Mouse (Mus musculus): ENCODE measurements around the gene Teddm3.
"Not testable (repeated sequence)": the region's sequence is repeated elsewhere in the genome, so short reads cannot be mapped to it uniquely, and the experiment has no call there.

Gene Teddm3

DNA sequence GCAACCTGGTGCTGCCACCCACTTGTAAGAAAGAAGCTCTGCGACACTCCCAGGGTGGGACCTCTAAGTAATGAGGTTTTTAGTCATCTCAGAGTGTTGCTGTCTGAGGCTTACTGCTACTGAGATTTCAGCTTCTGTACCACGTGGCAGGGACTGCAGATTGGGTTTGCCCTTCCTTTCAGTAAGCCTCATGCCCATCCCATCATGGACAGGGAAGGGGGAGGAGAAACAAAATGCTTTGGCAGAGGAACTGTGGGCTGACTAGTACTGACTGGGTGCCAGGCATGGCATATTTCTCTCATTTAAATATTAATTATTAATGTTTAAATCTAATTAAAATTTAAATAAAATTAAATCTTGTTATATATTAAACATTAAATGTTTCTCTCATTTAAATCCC lies at the start of gene Teddm3:
Gene Teddm3 (minus strand): TSS at position 101 of the 400 bp plus-strand sequence.
- DNase-seq (ENCODE audit: low read depth, low spot score): not testable (repeated sequence)

GRCm38 (mm10) chr16:21202731-21203130 lies 48.9 kb upstream of the Teddm3 start:
- DNase-seq (ENCODE audit: low read depth, low spot score): no peak

- no peak for DNase-seq (ENCODE audit: low read depth, low spot score)
Observed at GRCm38 (mm10) chr16:21199426-21199825, 45.6 kb upstream of the Teddm3 start.

DNA sequence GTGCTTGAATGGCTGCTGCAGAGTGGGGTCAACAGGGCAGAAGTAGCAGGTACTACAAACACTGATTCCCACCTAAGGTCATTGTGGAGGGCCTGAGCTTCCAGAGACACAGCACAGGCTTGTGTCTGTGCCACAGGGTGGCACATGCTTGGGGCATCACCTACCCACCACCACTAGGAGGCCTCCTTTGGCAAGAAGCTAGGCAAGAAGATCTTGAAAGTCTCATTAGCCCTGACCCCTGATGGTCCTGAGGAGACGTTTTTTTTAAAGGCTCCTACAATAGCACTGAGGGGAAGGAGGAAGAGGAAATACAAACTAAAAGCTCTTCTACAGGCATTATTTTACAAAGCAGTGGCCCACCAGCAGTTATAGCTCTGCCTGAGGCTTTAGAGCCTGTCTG lies 44.7 kb upstream of the Teddm3 start:
- DNase-seq (ENCODE audit: low read depth, low spot score): no peak

DNA sequence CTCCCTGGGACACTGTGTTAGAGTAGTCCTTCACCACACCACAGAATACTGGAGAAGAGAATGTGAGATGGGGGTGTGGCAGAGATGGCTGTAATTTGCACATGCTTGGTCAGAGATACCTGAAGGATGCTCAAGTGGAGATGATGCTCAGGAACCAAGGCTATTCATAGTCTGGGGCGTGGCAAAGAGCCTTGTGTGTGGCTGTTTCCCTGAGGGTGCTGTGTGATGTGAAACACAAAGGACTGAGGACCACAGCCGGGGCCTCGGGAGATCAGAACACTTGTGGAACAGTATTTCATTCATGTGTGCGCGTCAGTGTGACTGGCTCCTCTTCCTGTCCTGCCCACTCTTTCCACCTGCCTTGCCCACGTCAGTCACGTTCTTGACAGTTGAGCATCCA lies 44.2 kb upstream of the Teddm3 start:
- DNase-seq (ENCODE audit: low read depth, low spot score): no peak

- DNase-seq (ENCODE audit: low read depth, low spot score): no peak
Observed at GRCm38 (mm10) chr16:21197542-21197941, 43.7 kb upstream of the Teddm3 start.

GRCm38 (mm10) chr16:21196576-21196975 lies 42.8 kb upstream of the Teddm3 start:
- no peak for DNase-seq (ENCODE audit: low read depth, low spot score)

DNA sequence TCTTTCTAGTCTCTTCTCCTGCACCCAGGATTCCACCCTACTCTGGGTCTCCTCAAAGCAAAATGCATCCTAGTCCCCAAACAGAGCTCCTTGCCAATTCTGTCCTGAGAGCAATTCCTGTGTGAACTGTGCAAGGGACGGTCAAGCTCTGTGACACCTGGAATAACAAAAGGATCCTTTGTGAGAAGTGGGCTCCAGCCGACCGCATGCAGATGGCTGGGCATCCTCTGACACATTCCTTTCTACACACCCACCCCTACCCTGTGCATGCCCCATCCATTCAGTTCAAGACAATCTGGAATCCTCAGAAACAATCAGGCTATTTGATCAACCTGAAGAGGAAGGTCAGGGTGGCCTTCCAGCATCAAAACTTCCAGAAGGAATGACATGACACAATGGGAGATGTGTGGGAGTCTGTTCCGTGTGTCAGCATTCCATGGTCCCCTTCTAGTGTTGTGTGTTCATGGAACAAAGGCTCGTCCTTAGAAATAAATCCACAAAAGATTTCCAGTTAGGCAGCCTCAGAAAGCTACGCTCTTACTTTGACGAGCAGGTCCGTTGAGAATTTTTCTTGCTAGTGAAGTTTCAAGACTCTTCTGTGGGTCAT lies 41.6 kb upstream of the Teddm3 start:
- DNase-seq (ENCODE audit: low read depth, low spot score): no peak

GRCm38 (mm10) chr16:21194182-21194581 lies 40.4 kb upstream of the Teddm3 start:
- DNase-seq (ENCODE audit: low read depth, low spot score): no peak

- no peak for DNase-seq (ENCODE audit: low read depth, low spot score)
Observed at GRCm38 (mm10) chr16:21192509-21193354, 38.9 kb upstream of the Teddm3 start.

- no peak for DNase-seq (ENCODE audit: low read depth, low spot score)
Observed at GRCm38 (mm10) chr16:21191569-21191968, 37.8 kb upstream of the Teddm3 start.

GRCm38 (mm10) chr16:21188345-21188744 lies 34.5 kb upstream of the Teddm3 start:
- DNase-seq (ENCODE audit: low read depth, low spot score): no peak

DNA sequence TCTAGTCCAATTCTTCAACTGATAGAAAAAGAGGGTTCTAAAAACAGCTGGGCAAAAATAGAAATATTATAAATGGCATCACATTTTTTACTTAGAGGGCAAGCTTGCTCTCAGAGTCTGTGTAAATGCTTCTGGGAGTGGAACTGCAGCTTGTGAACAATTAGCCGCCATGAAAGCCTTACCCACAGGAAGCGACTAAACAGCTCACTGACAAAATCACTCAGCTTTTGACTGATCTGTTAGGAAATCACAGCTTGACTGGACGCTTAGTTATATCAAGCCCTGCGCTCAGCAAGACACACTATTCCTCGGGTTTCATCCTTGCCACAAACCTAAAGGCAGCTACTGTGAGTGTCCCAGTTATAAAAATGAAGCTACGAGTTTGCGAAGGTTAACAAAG lies 33.8 kb upstream of the Teddm3 start:
- DNase-seq (ENCODE audit: low read depth, low spot score): no peak

DNA sequence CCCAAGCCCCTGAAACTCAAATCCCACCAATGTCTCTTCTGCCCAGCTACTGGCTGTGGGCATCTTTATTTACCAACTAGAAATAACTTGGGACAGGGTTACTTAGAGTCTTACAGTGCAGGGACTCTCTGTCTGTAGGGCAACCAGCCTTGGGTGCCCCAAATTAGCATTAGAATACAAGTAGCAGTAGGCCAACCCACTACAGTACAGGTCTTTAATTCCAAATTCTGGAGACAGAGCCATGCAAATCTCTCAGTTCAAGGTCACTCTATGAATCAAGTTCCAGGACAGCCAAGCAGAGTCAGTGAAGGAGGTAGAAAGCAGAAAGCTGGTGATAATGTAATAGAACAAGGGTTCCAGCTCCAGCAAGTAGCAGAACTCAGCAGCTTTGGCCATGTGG lies 30.9 kb upstream of the Teddm3 start:
- no peak for DNase-seq (ENCODE audit: low read depth, low spot score)

GRCm38 (mm10) chr16:21182108-21182507 lies 28.3 kb upstream of the Teddm3 start:
- DNase-seq (ENCODE audit: low read depth, low spot score): no peak

DNA sequence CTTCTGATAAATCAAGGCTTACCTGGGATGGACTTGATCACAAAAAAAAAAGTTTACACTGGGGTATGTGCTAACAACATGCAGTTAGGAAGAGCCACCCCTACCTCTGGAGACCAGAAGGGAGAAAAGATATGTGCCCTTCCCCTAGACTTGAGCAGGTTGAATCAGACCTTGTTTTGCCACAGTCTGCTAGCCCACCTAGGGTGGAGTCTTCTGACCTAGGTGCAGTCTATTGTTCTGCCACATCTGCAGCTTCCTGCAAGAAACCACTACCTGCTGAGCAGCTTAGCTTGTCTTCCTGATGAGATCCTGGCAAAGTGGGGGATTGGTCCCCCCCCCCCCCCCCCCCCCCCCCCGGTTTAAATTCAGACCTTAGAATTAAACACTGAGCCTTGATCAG lies 21.4 kb upstream of the Teddm3 start:
- no peak for DNase-seq (ENCODE audit: low read depth, low spot score)

DNA sequence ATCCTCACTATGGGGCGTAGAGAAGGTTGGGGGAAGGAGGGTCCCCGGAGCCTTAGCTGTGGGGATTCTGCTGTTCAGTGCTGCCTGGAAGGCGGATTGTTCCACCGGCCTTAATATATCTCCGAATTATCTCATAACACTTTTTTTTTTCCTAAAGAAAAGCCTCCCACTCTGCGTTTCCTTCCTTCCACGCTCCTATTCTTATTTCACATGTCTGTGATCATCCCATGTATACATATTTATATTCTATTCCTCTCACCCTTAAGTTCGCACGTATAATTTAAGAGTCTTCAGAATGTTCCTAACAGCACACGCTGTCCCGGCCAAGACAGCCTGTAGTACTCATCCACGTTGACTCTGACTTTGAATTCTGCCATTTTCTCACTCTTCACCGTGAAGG lies 14.9 kb upstream of the Teddm3 start:
- DNase-seq (ENCODE audit: low read depth, low spot score): no peak

- not testable (repeated sequence) for DNase-seq (ENCODE audit: low read depth, low spot score)
Observed at GRCm38 (mm10) chr16:21165343-21166220, 11.8 kb upstream of the Teddm3 start.

DNA sequence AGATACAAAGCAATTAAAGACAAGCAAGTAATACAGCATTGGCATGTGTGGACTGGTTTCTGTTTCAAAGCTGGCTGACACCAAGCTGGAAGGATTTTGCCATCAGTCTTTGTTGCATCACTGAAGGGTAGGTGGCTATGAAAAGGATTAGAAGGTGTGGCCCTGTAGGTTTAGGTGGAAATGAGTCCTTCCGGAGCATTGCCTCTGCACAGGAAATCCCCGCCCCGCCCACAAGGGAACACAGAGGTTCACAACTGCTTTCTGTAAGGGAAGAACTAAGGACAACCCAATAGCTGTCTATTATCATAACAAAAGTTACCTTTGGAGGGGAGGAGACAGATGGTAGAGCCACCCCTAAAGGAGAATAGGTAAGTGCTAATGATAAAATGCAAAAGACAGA lies 9.6 kb upstream of the Teddm3 start:
- DNase-seq (ENCODE audit: low read depth, low spot score): not testable (repeated sequence)

- DNase-seq (ENCODE audit: low read depth, low spot score): not testable (repeated sequence)
Observed at GRCm38 (mm10) chr16:21159226-21159625, 5.4 kb upstream of the Teddm3 start.

- DNase-seq (ENCODE audit: low read depth, low spot score): not testable (repeated sequence)
Observed at GRCm38 (mm10) chr16:21156261-21156660, 2.5 kb upstream of the Teddm3 start.

All from retina, adult 2 months (tissue).